Mouse (Mus musculus): ENCODE data around the gene Wfdc21. TPM values are rescaled to one million over a fixed set of nuclear protein-coding genes. Genes with fewer than 3 reads are reported as not detected.

The Wfdc21 gene
- total RNA-seq (2021) = not detected

DNA sequence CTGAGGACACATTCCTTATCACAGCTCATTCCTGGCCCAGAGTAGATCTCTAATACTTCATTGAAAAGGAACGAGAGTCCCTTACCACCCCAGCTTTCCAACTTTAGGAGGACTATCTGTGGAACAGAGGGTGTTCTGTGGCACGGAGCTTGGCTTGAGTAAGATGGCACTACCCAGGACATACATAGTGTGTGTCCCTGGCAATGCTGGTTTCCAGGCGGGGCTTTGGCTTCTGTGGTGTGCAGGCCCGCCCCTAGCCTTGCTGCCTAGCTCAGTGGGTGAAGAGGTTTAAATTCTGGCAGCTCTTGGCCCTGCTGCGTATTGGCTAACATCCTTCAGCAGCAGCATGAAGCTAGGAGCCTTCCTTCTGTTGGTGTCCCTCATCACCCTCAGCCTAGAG is at the start of gene Wfdc21:
TSS of gene Wfdc21 (plus strand) at position 260 of the 400 bp plus-strand sequence.
- intact Hi-C loops (cut with DNase I) = no loop called here
- DNase-seq (ENCODE audit: low spot score in 2 of 2) = no peak

- no peak for DNase-seq (ENCODE audit: low spot score in 2 of 2)
- intact Hi-C loops (cut with DNase I) = loop anchor here (1.0 kb wide), 1 partner anchor 16 kb away; no protein-coding TSS in a partner anchor
Observed at GRCm38 (mm10) chr11:83703705-83704104, 43.0 kb upstream of the Wfdc21 start, which contains the start of gene Wfdc17. TSS of gene Wfdc17 (plus strand) at chr11:83703991.

GRCm38 (mm10) chr11:83708715-83709114 is 38.0 kb upstream of the Wfdc21 start, which contains the start of gene Wfdc18:
TSS of gene Wfdc18 (plus strand) at chr11:83709015.
- DNase-seq (ENCODE audit: low spot score in 2 of 2) = no peak
- intact Hi-C loops (cut with DNase I) = no loop called here

- intact Hi-C loops (cut with DNase I) = no loop called here
- DNase-seq (ENCODE audit: low spot score in 2 of 2) = peak; percentile 8 to 38
Observed at GRCm38 (mm10) chr11:83709683-83710082, 37.1 kb upstream of the Wfdc21 start.

DNA sequence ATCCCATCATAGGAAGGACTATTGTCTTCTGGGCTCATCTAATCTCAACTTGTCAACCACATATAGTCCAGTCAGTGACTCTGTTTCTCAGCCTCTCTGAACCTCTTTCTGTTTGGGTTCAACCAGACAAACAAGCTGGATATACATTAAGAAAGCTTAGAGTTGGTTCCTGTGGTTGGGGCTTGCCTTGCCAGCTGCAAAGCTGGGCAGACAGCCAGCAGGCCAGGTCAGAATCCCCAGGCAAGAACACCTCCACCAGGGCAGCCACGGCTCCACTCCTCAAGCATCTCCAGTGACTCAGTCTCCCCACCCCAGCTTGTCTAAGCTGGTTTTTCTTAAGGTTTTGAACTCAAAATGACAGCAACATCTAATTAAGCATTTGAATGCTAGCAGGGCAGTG is 34.1 kb upstream of the Wfdc21 start:
- DNase-seq (ENCODE audit: low spot score in 2 of 2) = no peak
- intact Hi-C loops (cut with DNase I) = loop anchor here (1.0 kb wide), 1 partner anchor 15 kb away; no protein-coding TSS in a partner anchor

DNA sequence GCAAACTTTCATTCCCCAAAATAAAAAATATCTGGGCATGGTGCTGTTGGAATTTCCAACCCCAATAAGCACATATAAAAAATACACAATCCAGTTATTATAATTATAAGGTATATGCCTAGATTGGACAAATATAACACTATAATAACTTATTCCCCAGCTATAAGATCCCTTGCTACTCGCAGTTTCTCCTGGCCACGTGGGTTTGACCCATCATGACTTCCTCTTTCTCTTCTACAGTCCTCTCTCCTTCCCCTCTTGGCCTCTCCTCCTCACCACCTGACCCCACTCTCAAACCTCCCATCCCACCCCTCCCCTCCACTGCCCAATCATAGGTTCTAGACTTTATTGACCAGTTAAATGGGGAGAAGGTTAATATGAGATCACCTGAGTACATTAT is 32.8 kb upstream of the Wfdc21 start:
- no peak for DNase-seq (ENCODE audit: low spot score in 2 of 2)
- intact Hi-C loops (cut with DNase I) = loop anchor here (1.0 kb wide), 1 partner anchor 17 kb away; no protein-coding TSS in a partner anchor

DNA sequence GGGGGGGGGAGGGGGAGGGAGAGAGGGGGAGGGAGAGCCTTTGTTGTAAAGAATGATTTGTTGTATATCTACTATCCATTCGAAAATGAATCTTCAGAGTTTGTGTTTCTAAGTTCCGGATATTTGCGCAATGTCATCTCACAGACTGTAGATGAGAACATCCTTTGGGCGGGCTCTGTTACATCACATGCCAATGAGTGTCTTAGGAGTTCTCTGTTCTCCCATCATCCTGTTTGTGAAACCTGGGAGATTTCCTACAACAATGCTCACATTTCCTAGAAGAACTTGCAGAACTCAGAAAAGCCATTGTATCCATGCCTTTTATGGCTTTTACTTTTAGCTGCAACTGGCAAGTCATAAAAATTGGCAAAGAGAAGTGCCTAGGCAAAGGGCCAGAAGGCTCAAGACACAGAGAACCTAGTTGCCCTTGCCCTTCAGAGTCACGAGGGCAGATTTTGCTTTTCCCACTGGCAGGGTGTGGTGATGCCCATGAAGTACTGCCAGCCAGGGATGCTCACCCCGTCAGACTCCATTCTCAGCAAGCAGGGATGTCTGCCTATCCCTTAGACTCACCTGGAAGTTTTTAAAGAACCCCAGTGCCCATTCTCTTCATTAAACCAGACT is 29.6 kb upstream of the Wfdc21 start:
- intact Hi-C loops (cut with DNase I) = loop anchor here (5.0 kb wide), 1 partner anchor 880 kb away; no protein-coding TSS in a partner anchor
- DNase-seq (ENCODE audit: low spot score in 2 of 2) = no peak

DNA sequence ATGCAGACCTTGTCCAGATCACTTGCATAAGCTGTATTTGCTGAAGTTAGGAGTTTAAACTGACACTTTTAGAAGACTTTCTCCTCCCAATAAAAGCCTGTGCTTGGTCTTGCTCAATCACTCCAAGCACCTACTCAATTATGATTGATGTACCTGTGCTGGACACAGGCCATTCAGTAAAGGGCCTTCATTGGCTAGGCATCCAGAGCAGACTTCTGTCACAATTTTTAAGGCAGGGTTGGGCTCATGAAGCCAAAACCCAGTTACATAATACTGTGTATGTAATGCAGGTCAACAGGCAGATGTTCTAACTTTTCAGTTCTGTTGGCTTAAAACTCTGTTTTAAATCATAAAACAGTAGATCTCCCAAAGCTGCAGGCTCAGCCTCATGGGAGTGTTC is 26.0 kb upstream of the Wfdc21 start:
- intact Hi-C loops (cut with DNase I) = no loop called here
- no peak for DNase-seq (ENCODE audit: low spot score in 2 of 2)

- intact Hi-C loops (cut with DNase I) = no loop called here
- no peak for DNase-seq (ENCODE audit: low spot score in 2 of 2)
Observed at GRCm38 (mm10) chr11:83728757-83729432, 17.8 kb upstream of the Wfdc21 start.

- intact Hi-C loops (cut with DNase I) = loop anchor here (10.0 kb wide), 1 partner anchor 96 kb away; no protein-coding TSS in a partner anchor
- DNase-seq (ENCODE audit: low spot score in 2 of 2) = no peak
Observed at GRCm38 (mm10) chr11:83731116-83731515, 15.6 kb upstream of the Wfdc21 start.

- no peak for DNase-seq (ENCODE audit: low spot score in 2 of 2)
- intact Hi-C loops (cut with DNase I) = loop anchor here (10.0 kb wide), 1 partner anchor 98 kb away; no protein-coding TSS in a partner anchor
Observed at GRCm38 (mm10) chr11:83733071-83733640, 13.6 kb upstream of the Wfdc21 start.

DNA sequence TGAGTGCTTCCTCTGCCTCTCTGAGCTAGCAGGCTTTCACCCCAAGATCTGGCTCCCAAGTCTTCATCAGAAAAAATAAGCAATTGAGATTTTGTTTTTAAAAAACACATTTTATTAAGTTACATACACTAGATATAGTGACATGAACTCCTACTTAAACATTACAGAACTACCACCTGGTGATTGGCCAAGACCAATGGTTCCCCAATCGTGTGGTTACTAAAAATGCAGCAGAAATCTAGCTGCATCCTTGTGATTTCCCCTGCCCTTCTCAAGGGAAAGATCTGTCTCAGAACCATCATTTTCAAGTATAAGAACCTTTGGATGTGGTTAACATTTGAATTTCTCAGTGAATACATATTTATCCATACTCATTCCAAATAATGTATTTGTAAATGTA is 12.5 kb upstream of the Wfdc21 start:
- intact Hi-C loops (cut with DNase I) = loop anchor here (10.0 kb wide), 1 partner anchor 99 kb away; no protein-coding TSS in a partner anchor
- DNase-seq (ENCODE audit: low spot score in 2 of 2) = no peak

GRCm38 (mm10) chr11:83735881-83736280 is 10.9 kb upstream of the Wfdc21 start:
- DNase-seq (ENCODE audit: low spot score in 2 of 2) = no peak
- intact Hi-C loops (cut with DNase I) = loop anchor here (10.0 kb wide), 1 partner anchor 101 kb away; no protein-coding TSS in a partner anchor

GRCm38 (mm10) chr11:83737109-83737558 is 9.6 kb upstream of the Wfdc21 start:
- DNase-seq (ENCODE audit: low spot score in 2 of 2) = no peak
- intact Hi-C loops (cut with DNase I) = loop anchor here (10.0 kb wide), 1 partner anchor 102 kb away; no protein-coding TSS in a partner anchor

DNA sequence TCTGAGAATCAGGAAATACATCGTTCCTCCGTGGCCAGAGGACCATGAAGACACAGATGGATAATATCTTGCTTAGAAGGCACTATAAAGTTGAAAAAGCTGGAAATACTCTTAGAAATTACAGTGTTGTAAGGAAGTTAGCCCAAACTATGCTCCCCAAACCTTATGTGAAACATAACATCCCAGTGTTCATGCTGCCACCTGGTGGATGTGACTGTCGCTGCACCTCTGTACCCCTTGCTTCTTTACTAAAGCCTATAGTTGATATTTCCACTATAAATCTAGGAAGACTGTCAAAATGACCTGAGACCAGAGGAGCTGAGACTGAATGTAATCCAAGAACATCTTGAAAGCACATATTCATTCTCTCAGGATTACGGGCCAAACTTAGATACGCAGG is 7.5 kb upstream of the Wfdc21 start:
- intact Hi-C loops (cut with DNase I) = loop anchor here (1.0 to 10.0 kb wide), 3 partner anchors 104 to 298 kb away; no protein-coding TSS in a partner anchor
- DNase-seq (ENCODE audit: low spot score in 2 of 2) = peak; percentile 76 to 83

DNA sequence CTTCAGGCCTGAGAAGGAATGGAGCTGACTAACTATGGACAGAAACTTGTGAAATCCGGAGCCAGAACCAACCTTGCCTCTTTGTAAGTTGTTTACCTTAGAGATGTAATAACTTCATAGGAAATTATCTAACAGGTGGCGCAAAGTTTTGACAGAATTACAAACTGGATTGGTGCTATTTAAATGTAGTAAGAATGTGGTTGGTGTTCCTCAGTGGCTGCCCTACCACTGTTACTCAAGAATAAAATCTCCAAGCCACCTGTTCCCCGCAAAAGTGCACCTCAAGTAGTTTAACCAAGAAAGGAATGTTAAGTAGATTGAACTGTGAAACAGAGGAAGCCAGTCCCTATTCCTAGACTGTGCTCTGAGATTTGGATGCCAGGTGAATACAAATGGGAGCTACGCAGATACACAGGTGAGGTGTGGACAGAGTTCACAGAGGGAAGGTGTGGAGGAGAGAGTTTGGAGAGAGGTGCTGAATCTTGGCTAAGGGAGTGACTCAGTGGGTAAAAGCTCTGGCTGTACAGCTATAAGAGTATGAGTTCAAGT is 6.2 kb upstream of the Wfdc21 start:
- DNase-seq (ENCODE audit: low spot score in 2 of 2) = no peak
- intact Hi-C loops (cut with DNase I) = no loop called here

GRCm38 (mm10) chr11:83741841-83742240 is 4.9 kb upstream of the Wfdc21 start:
- intact Hi-C loops (cut with DNase I) = no loop called here

GRCm38 (mm10) chr11:83742731-83743355 is 3.9 kb upstream of the Wfdc21 start:
- intact Hi-C loops (cut with DNase I) = no loop called here
- DNase-seq (ENCODE audit: low spot score in 2 of 2) = no peak

More at GRCm38 (mm10) chr11:83741841-83742240, 4.9 kb upstream of the Wfdc21 start:
- no peak for DNase-seq (ENCODE audit: low spot score in 2 of 2)

DNA sequence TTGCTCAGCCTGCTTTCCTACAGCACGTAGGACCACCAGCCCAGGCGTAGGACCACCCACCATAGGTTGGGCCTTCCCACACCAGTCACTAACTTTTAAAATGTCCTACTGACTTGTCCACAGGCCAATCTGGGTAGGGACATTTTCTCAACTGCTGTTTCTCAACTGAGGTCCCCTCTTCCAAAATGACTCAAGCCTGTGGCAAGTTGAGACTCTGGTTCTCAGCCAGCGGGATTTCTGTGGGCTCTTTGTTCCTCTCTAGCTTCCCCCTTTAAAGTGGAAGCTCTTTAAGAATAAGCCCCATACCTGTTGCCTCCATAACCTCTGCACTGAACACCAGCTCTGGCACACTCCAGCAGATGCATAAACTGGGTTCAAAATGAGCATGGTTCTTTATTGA is 3.2 kb upstream of the Wfdc21 start:
- intact Hi-C loops (cut with DNase I) = no loop called here
- no peak for DNase-seq (ENCODE audit: low spot score in 2 of 2)
